Mouse (Mus musculus): Measurements from ENCODE around the gene Mxra8. TPM values are rescaled to one million over a fixed set of nuclear protein-coding genes. Genes with fewer than 3 reads are reported as not detected.

The Mxra8 gene
- polyA plus RNA-seq, 1 experiment from 2014 or later, result 16.6 TPM

Small RNA genes lying within 50 kb of the gene (microRNA-seq; reads per million reads assigned to microRNA genes)
- not detected for gene Gm27743 (ENCODE audit: borderline number of aligned reads)

Other genes with a start within 250 kb of the Mxra8 start
- gene Slc35e2, start 238.3 kb upstream of the Mxra8 start, polyA plus RNA-seq (2014; fragmentation: Nextera tagmentation; extraction: Ambion mirVana), result 13.4 and 14.5 TPM in 2 replicates
- 57.9 and 64.9 TPM in 2 replicates for gene Cdk11b, start 214.8 kb upstream of the Mxra8 start, polyA plus RNA-seq (2014; fragmentation: Nextera tagmentation; extraction: Ambion mirVana)
- gene Gm10563, start 194.3 kb upstream of the Mxra8 start, polyA plus RNA-seq (2014; fragmentation: Nextera tagmentation; extraction: Ambion mirVana), result not detected in 2 replicates
- gene Mmp23, start 186.3 kb upstream of the Mxra8 start, polyA plus RNA-seq (2014; fragmentation: Nextera tagmentation; extraction: Ambion mirVana), result 13.6 and 13.7 TPM in 2 replicates
- gene Mib2, start 170.5 kb upstream of the Mxra8 start, polyA plus RNA-seq (2014; fragmentation: Nextera tagmentation; extraction: Ambion mirVana), result 10.4 and 12.2 TPM in 2 replicates
- gene Fndc10, start 145.3 kb upstream of the Mxra8 start, polyA plus RNA-seq (2014; fragmentation: Nextera tagmentation; extraction: Ambion mirVana), result 0.86 and 1.4 TPM in 2 replicates
- gene Ssu72, start 134.9 kb upstream of the Mxra8 start, polyA plus RNA-seq (2014; fragmentation: Nextera tagmentation; extraction: Ambion mirVana), result 122 and 125 TPM in 2 replicates
- 0.69 and 0.70 TPM in 2 replicates for gene Tmem240, start 104.9 kb upstream of the Mxra8 start, polyA plus RNA-seq (2014; fragmentation: Nextera tagmentation; extraction: Ambion mirVana)
- 156 and 161 TPM in 2 replicates for gene Atad3a, start 78.6 kb upstream of the Mxra8 start, polyA plus RNA-seq (2014; fragmentation: Nextera tagmentation; extraction: Ambion mirVana)
- 1.2 and 1.3 TPM in 2 replicates for gene Vwa1, start 65.0 kb upstream of the Mxra8 start, polyA plus RNA-seq (2014; fragmentation: Nextera tagmentation; extraction: Ambion mirVana)
- 0.25 and 0.39 TPM in 2 replicates for gene Tmem88b, start 53.8 kb upstream of the Mxra8 start, polyA plus RNA-seq (2014; fragmentation: Nextera tagmentation; extraction: Ambion mirVana)
- not detected in 2 replicates for gene Ankrd65, start 49.2 kb upstream of the Mxra8 start, polyA plus RNA-seq (2014; fragmentation: Nextera tagmentation; extraction: Ambion mirVana)
- gene Mrpl20, start 36.8 kb upstream of the Mxra8 start, polyA plus RNA-seq (2014; fragmentation: Nextera tagmentation; extraction: Ambion mirVana), result 312 and 326 TPM in 2 replicates
- 132 and 140 TPM in 2 replicates for gene Ccnl2, start 27.2 kb upstream of the Mxra8 start, polyA plus RNA-seq (2014; fragmentation: Nextera tagmentation; extraction: Ambion mirVana)
- 199 and 212 TPM in 2 replicates for gene Aurkaip1, start 8.4 kb upstream of the Mxra8 start, polyA plus RNA-seq (2014; fragmentation: Nextera tagmentation; extraction: Ambion mirVana)
- gene Dvl1, start 7.7 kb downstream of the Mxra8 start, polyA plus RNA-seq (2014; fragmentation: Nextera tagmentation; extraction: Ambion mirVana), result 7.0 and 11.0 TPM in 2 replicates
- gene Tas1r3, start 23.7 kb downstream of the Mxra8 start, polyA plus RNA-seq (2014; fragmentation: Nextera tagmentation; extraction: Ambion mirVana), result 0.22 and 0.26 TPM in 2 replicates
- gene Cptp, start 29.8 kb downstream of the Mxra8 start, polyA plus RNA-seq (2014; fragmentation: Nextera tagmentation; extraction: Ambion mirVana), result 16.4 and 16.9 TPM in 2 replicates
- gene Ints11, start 29.9 kb downstream of the Mxra8 start, polyA plus RNA-seq (2014; fragmentation: Nextera tagmentation; extraction: Ambion mirVana), result 79.3 and 86.8 TPM in 2 replicates
- 48.5 and 49.1 TPM in 2 replicates for gene Pusl1, start 52.1 kb downstream of the Mxra8 start, polyA plus RNA-seq (2014; fragmentation: Nextera tagmentation; extraction: Ambion mirVana)
- 16.1 and 17.9 TPM in 2 replicates for gene Acap3, start 52.1 kb downstream of the Mxra8 start, polyA plus RNA-seq (2014; fragmentation: Nextera tagmentation; extraction: Ambion mirVana)
- gene Ube2j2, start 104.2 kb downstream of the Mxra8 start, polyA plus RNA-seq (2014; fragmentation: Nextera tagmentation; extraction: Ambion mirVana), result 123 TPM in 2 replicates
- 56.9 and 59.0 TPM in 2 replicates for gene C1qtnf12, start 122.6 kb downstream of the Mxra8 start, polyA plus RNA-seq (2014; fragmentation: Nextera tagmentation; extraction: Ambion mirVana)
- 12.1 and 13.0 TPM in 2 replicates for gene B3galt6, start 153.0 kb downstream of the Mxra8 start, polyA plus RNA-seq (2014; fragmentation: Nextera tagmentation; extraction: Ambion mirVana)
- gene Sdf4, start 153.2 kb downstream of the Mxra8 start, polyA plus RNA-seq (2014; fragmentation: Nextera tagmentation; extraction: Ambion mirVana), result 130 TPM in 2 replicates
- 0.85 TPM in 1 of 2 replicates, not detected in the other for gene Tnfrsf4, start 174.2 kb downstream of the Mxra8 start, polyA plus RNA-seq (2014; fragmentation: Nextera tagmentation; extraction: Ambion mirVana)
- gene Tnfrsf18, start 186.5 kb downstream of the Mxra8 start, polyA plus RNA-seq (2014; fragmentation: Nextera tagmentation; extraction: Ambion mirVana), result 0.92 and 1.0 TPM in 2 replicates
- gene Ttll10, start 219.7 kb downstream of the Mxra8 start, polyA plus RNA-seq (2014; fragmentation: Nextera tagmentation; extraction: Ambion mirVana), result 0.12 and 0.56 TPM in 2 replicates

Measured in liver, embryonic 11.5 days (tissue).